Mouse (Mus musculus) stomach, postnatal 0 days (tissue): ENCODE measurements around the gene Rbm5.

Experiments
- CTCF ChIP-seq: IDR thresholded peaks from 2 replicates; pipeline ENCODE4 v1.5.1; 2016; ENCODE audit warnings: antibody characterized with exemption, low read depth, mild to moderate bottlenecking, moderate library complexity
- EP300 ChIP-seq: optimal IDR thresholded peaks from 2 replicates; pipeline ENCODE3; 2016; ENCODE audit warnings: antibody characterized with exemption

DNA sequence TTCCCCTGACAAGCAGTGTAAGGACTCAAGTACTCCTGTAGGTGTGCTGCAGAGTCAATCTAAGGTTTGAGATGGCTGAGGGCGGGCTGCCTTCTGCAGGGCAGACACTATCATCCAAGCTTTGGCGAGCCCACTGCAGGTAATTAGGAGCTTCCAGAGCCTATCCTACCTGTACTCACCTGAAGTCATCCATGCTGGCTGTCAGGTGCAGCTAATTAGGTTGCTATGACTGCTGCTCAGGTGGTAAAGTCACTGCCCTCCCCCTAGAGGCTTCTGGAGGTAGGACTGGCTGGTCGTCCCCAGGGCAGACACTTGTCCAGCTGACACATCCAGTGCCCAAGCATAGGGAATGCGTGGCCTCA lies 32.0 kb downstream of the Rbm5 start:
- TF ChIP-seq CTCF, result peak; percentile 72
- no peak for TF ChIP-seq EP300
